Mouse (Mus musculus) lung, embryonic 14.5 days (tissue): ENCODE measurements around the gene Gapvd1. TPM values are rescaled to one million over a fixed set of nuclear protein-coding genes. Genes with fewer than 3 reads are reported as not detected.

Source experiments
- ATAC-seq: fragments of 200-750 bp; cut with Nextera tagmentation; 2 replicates; pipeline ENCODE4 v1.8.0; 2017; ENCODE audit warnings: mild to moderate bottlenecking, moderate TSS enrichment, moderate library complexity; ENCODE audit not compliant: insufficient read depth
- DNase-seq: peaks from one replicate; pipeline ENCODE4 v3.0.0-alpha.2; 2015
- H3K27ac ChIP-seq: fragments of 300-500 bp; sonication (generic); 2 replicates; pipeline ENCODE4 v1.5.1; 2014; ENCODE audit warnings: low read depth, mild to moderate bottlenecking, moderate library complexity
- H3K27me3 ChIP-seq: fragments of 300-500 bp; sonication (generic); 2 replicates; pipeline ENCODE4 v1.6.1; 2014; ENCODE audit warnings: low read length, control low read depth; ENCODE audit not compliant: insufficient read depth
- H3K36me3 ChIP-seq: fragments of 300-500 bp; sonication (generic); 2 replicates; pipeline ENCODE4 v1.6.1; 2014; ENCODE audit warnings: control low read depth; ENCODE audit not compliant: insufficient read depth
- H3K4me1 ChIP-seq: fragments of 300-500 bp; sonication (generic); 2 replicates; pipeline ENCODE4 v1.6.1; 2014; ENCODE audit warnings: antibody characterized with exemption, control low read depth; ENCODE audit not compliant: insufficient read depth
- H3K4me2 ChIP-seq: fragments of 300-500 bp; sonication (generic); 2 replicates; pipeline ENCODE4 v1.6.1; 2014; ENCODE audit warnings: mild to moderate bottlenecking
- H3K4me3 ChIP-seq: fragments of 300-500 bp; sonication (generic); 2 replicates; pipeline ENCODE4 v1.5.1; 2014; ENCODE audit warnings: low read depth, low read length
- H3K9ac ChIP-seq: fragments of 300-500 bp; sonication (generic); 2 replicates; pipeline ENCODE4 v1.6.1; 2014
- H3K9me3 ChIP-seq: fragments of 300-500 bp; sonication (generic); 2 replicates; pipeline ENCODE4 v1.6.1; 2016; ENCODE audit warnings: low read depth, low read length, control low read depth
- CTCF ChIP-seq: IDR thresholded peaks from 2 replicates; pipeline ENCODE4 v1.5.1; 2016; ENCODE audit warnings: antibody characterized with exemption, low read depth
- WGBS: fragments of 180-500 bp; shearing (Covaris S2); extraction: QIAGEN DNeasy Blood & Tissue Kit; methylation state at CpG from one replicate; pipeline ENCODE4 v1.1.7; 2014; 5-methylcytosine and 5-hydroxymethylcytosine counted together
- polyA plus RNA-seq: library from polyadenylated mRNA; unstranded; fragments of >200 nt; fragmentation: Nextera tagmentation; extraction: Ambion mirVana; gene quantifications from 2 replicates; pipeline ENCODE4 v1.2.1, GENCODE M21; 2014

Gapvd1 gene
- polyA plus RNA-seq, 1 experiment from 2014 or later: 84.4 TPM

- Histone ChIP-seq H3K27me3 (no peaks in the 10 kb centered on the region), H3K27ac (no peak overlapping the region), H3K4me2 (no peak overlapping the region), H3K36me3 (peaks cover 79% of the 10 kb centered on the region), H3K9me3 (no peaks in the 10 kb centered on the region), H3K4me1 (no peaks in the 10 kb centered on the region), H3K9ac (no peak overlapping the region), H3K4me3 (no peak overlapping the region)
- 95% methylated on average over 1 of the region's 1 CpGs for WGBS
- no peak for ATAC-seq
- no peak for TF ChIP-seq CTCF
- no peak for DNase-seq
Observed at GRCm38 (mm10) chr2:34708675-34709074, 46.4 kb downstream of the Gapvd1 start.

GRCm38 (mm10) chr2:34696592-34696991, 58.4 kb downstream of the Gapvd1 start:
- ATAC-seq (no peak), DNase-seq (no peak)
- Histone ChIP-seq H3K4me2 (no peak overlapping the region), H3K27ac (no peak overlapping the region), H3K4me3 (no peak overlapping the region), H3K27me3 (no peaks in the 10 kb centered on the region), H3K9me3 (no peaks in the 10 kb centered on the region), H3K36me3 (peaks cover 83% of the 10 kb centered on the region), H3K9ac (no peak overlapping the region), H3K4me1 (no peaks in the 10 kb centered on the region)
- no peak for TF ChIP-seq CTCF

- H3K36me3 ChIP-seq: peaks cover 85% of the 10 kb centered on the region
- 95% methylated on average over 10 of the region's 10 CpGs for WGBS
- H3K4me3 ChIP-seq: no peak overlapping the region
- no peak overlapping the region for H3K4me2 ChIP-seq
- DNase-seq (no peak), ATAC-seq (no peak)
- no peak overlapping the region for H3K9ac ChIP-seq
- no peaks in the 10 kb centered on the region for H3K4me1 ChIP-seq
- TF ChIP-seq CTCF: no peak
- H3K27me3 ChIP-seq: no peaks in the 10 kb centered on the region
- H3K9me3 ChIP-seq: no peaks in the 10 kb centered on the region
- H3K27ac ChIP-seq: no peak overlapping the region
Observed at GRCm38 (mm10) chr2:34692861-34693260, 62.2 kb downstream of the Gapvd1 start.

- Histone ChIP-seq H3K9ac (no peak overlapping the region), H3K9me3 (no peaks in the 10 kb centered on the region), H3K27me3 (no peaks in the 10 kb centered on the region), H3K4me3 (no peak overlapping the region), H3K36me3 (peaks cover 65% of the 10 kb centered on the region), H3K4me1 (no peaks in the 10 kb centered on the region), H3K4me2 (no peak overlapping the region), H3K27ac (no peak overlapping the region)
- no peak for TF ChIP-seq CTCF
- 87% methylated on average over 9 of the region's 9 CpGs for WGBS
- DNase-seq (no peak), ATAC-seq (no peak)
Observed at GRCm38 (mm10) chr2:34684076-34684870, 70.8 kb downstream of the Gapvd1 start.

- no peaks in the 10 kb centered on the region for H3K9me3 ChIP-seq
- TF ChIP-seq CTCF: no peak
- DNase-seq: no peak
- H3K4me3 ChIP-seq: no peak overlapping the region
- H3K4me1 ChIP-seq: no peaks in the 10 kb centered on the region
- no peak overlapping the region for H3K27ac ChIP-seq
- ATAC-seq: no peak
- H3K9ac ChIP-seq: no peak overlapping the region
- 86% methylated on average over 4 of the region's 4 CpGs for WGBS
- H3K4me2 ChIP-seq: no peak overlapping the region
- H3K27me3 ChIP-seq: no peaks in the 10 kb centered on the region
- peaks cover 65% of the 10 kb centered on the region for H3K36me3 ChIP-seq
Observed at GRCm38 (mm10) chr2:34677976-34678375, 77.1 kb downstream of the Gapvd1 start.

GRCm38 (mm10) chr2:34677061-34677460, 78.0 kb downstream of the Gapvd1 start:
- no peak for ATAC-seq
- DNase-seq: no peak
- Histone ChIP-seq H3K27ac (no peak overlapping the region), H3K36me3 (peaks cover 55% of the 10 kb centered on the region), H3K4me1 (no peaks in the 10 kb centered on the region), H3K27me3 (no peaks in the 10 kb centered on the region), H3K9ac (no peak overlapping the region), H3K4me3 (no peak overlapping the region), H3K9me3 (no peaks in the 10 kb centered on the region), H3K4me2 (no peak overlapping the region)
- TF ChIP-seq CTCF: no peak
- 92% methylated on average over 8 of the region's 8 CpGs for WGBS

GRCm38 (mm10) chr2:34673846-34674245, 81.2 kb downstream of the Gapvd1 start:
- no peak for DNase-seq
- Histone ChIP-seq H3K9ac (no peak overlapping the region), H3K4me2 (no peak overlapping the region), H3K4me1 (0 out of 2 replicates have a peak, but pooled peaks cover 3% of the 10 kb centered on the region), H3K4me3 (no peak overlapping the region), H3K36me3 (peaks cover 42% of the 10 kb centered on the region), H3K9me3 (no peaks in the 10 kb centered on the region), H3K27ac (no peak overlapping the region), H3K27me3 (no peaks in the 10 kb centered on the region)
- no peak for ATAC-seq
- 78% methylated on average over 11 of the region's 11 CpGs for WGBS
- no peak for TF ChIP-seq CTCF
